Mouse (Mus musculus): Measurements from ENCODE around the gene Ankrd63. TPM values are rescaled to one million over a fixed set of nuclear protein-coding genes. Genes with fewer than 3 reads are reported as not detected.

Gene Ankrd63
- 10 to 100 TPM; 18.1 to 18.6 TPM for total RNA-seq (2021)
- long read RNA-seq, full-length matches to known transcripts: 24 of 24 reads
- long read RNA-seq, partial matches to known transcripts: 0 of 24 reads
- long read RNA-seq, other reads (novel, unspliced or antisense): 0 of 24 reads

GRCm38 (mm10) chr2:118703913-118704730 is at the start of gene Ankrd63:
TSS of gene Ankrd63 (minus strand) at chr2:118703963.
- DNase-seq (ENCODE audit: low spot score in 2 of 2): peak in 1 of 2 experiments; percentile 45

GRCm38 (mm10) chr2:118752792-118753108 is 49.0 kb upstream of the Ankrd63 start:
- DNase-seq (ENCODE audit: low spot score in 2 of 2): no peak

- no peak for DNase-seq (ENCODE audit: low spot score in 2 of 2)
These were observed 48.4 kb upstream of the Ankrd63 start for GRCm38 (mm10) chr2:118751896-118752791.

- no peak for DNase-seq (ENCODE audit: low spot score in 2 of 2)
These were observed 46.7 kb upstream of the Ankrd63 start for GRCm38 (mm10) chr2:118750476-118750875.

- DNase-seq (ENCODE audit: low spot score in 2 of 2): no peak
These were observed 45.6 kb upstream of the Ankrd63 start for GRCm38 (mm10) chr2:118749341-118749884.

- DNase-seq (ENCODE audit: low spot score in 2 of 2): no peak
These were observed 43.7 kb upstream of the Ankrd63 start for GRCm38 (mm10) chr2:118747301-118747960.

GRCm38 (mm10) chr2:118745915-118746901 is 42.4 kb upstream of the Ankrd63 start:
- DNase-seq (ENCODE audit: low spot score in 2 of 2): no peak

- peak; percentile 90 to 92 for DNase-seq (ENCODE audit: low spot score in 2 of 2)
These were observed 41.6 kb upstream of the Ankrd63 start, which contains the start of gene Inafm2 for GRCm38 (mm10) chr2:118745232-118745884. TSS of gene Inafm2 (plus strand) at chr2:118745758.

GRCm38 (mm10) chr2:118744621-118745020 is 40.9 kb upstream of the Ankrd63 start:
- no peak for DNase-seq (ENCODE audit: low spot score in 2 of 2)

GRCm38 (mm10) chr2:118743261-118743943 is 39.6 kb upstream of the Ankrd63 start:
- DNase-seq (ENCODE audit: low spot score in 2 of 2): peak in 1 of 2 experiments; percentile 65

- no peak for DNase-seq (ENCODE audit: low spot score in 2 of 2)
These were observed 37.4 kb upstream of the Ankrd63 start for GRCm38 (mm10) chr2:118741183-118741582.

- no peak for DNase-seq (ENCODE audit: low spot score in 2 of 2)
These were observed 36.6 kb upstream of the Ankrd63 start for GRCm38 (mm10) chr2:118740341-118740740.

GRCm38 (mm10) chr2:118733341-118733740 is 29.6 kb upstream of the Ankrd63 start:
- DNase-seq (ENCODE audit: low spot score in 2 of 2): peak; percentile 76 to 79

GRCm38 (mm10) chr2:118731981-118732380 is 28.2 kb upstream of the Ankrd63 start:
- DNase-seq (ENCODE audit: low spot score in 2 of 2): no peak

GRCm38 (mm10) chr2:118730622-118730915 is 26.8 kb upstream of the Ankrd63 start:
- peak; percentile 63 to 83 for DNase-seq (ENCODE audit: low spot score in 2 of 2)

- DNase-seq (ENCODE audit: low spot score in 2 of 2): no peak
These were observed 26.3 kb upstream of the Ankrd63 start for GRCm38 (mm10) chr2:118729816-118730621.

- DNase-seq (ENCODE audit: low spot score in 2 of 2): no peak
These were observed 25.4 kb upstream of the Ankrd63 start for GRCm38 (mm10) chr2:118729194-118729593.

- DNase-seq (ENCODE audit: low spot score in 2 of 2): no peak
These were observed 24.6 kb upstream of the Ankrd63 start, which contains the start of gene Plcb2 for GRCm38 (mm10) chr2:118728337-118728736. TSS of gene Plcb2 (minus strand) at chr2:118728438.
